Mouse (Mus musculus) CH12.LX (cell line): ENCODE data around the gene Tubb1. TPM values are rescaled to one million over a fixed set of nuclear protein-coding genes. Genes with fewer than 3 reads are reported as not detected.

ENCODE experiments used
- DNase-seq: peaks from one replicate; pipeline ENCODE4 v3.0.0-alpha.2; 2013; ENCODE audit errors: extremely low read depth
- H3K27ac ChIP-seq: 2 replicates; pipeline ENCODE4 v1.5.1; 2012; ENCODE audit warnings: low read depth, mild to moderate bottlenecking, control low read depth, moderate library complexity; ENCODE audit not compliant: insufficient read depth
- H3K27me3 ChIP-seq: replicated peaks from 2 replicates; pipeline ENCODE3; 2012; ENCODE audit warnings: inconsistent platforms
- H3K36me3 ChIP-seq, 2 experiments: replicated peaks in 1 of 2; 2 replicates each; pipeline versions ENCODE3 to v1.6.1; 2012; ENCODE audit warnings: inconsistent platforms in 1 of 2, low read length in 1 of 2, mild to moderate bottlenecking in 1 of 2, mixed read lengths in 1 of 2, moderate library complexity in 1 of 2; ENCODE audit not compliant: control insufficient read depth in 1 of 2, insufficient read depth in 1 of 2
- H3K4me1 ChIP-seq, 2 experiments: 2 replicates each; pipeline ENCODE4 v1.6.1; 2012; ENCODE audit warnings: inconsistent platforms in 1 of 2, moderate library complexity in 1 of 2; ENCODE audit not compliant: insufficient read depth in 2 of 2, control insufficient read depth in 1 of 2
- H3K4me2 ChIP-seq: 2 replicates; pipeline ENCODE4 v1.6.1; 2012; ENCODE audit warnings: low read depth, mild to moderate bottlenecking, control low read depth; ENCODE audit not compliant: poor library complexity, insufficient read depth, severe bottlenecking
- H3K4me3 ChIP-seq, 3 experiments: fragments of 150-350 bp in 1 of 3; sonication (generic) in 1 of 3; replicated peaks in 1 of 3; 2 replicates each; pipeline versions ENCODE3 to v1.5.1; 2011 to 2012; ENCODE audit warnings: low read depth in 2 of 3, low read length in 2 of 3, mild to moderate bottlenecking in 2 of 3, moderate library complexity in 2 of 3, control low read depth in 1 of 3, improper control_type of control experiment in 1 of 3, inconsistent platforms in 1 of 3, mixed read lengths in 1 of 3; ENCODE audit not compliant: poor library complexity in 1 of 3
- H3K79me2 ChIP-seq: replicated peaks from 2 replicates; pipeline ENCODE4 v1.6.1; 2012; ENCODE audit warnings: mild to moderate bottlenecking, moderate library complexity; ENCODE audit not compliant: control insufficient read depth, poor library complexity, insufficient read depth, severe bottlenecking; ENCODE audit errors: extremely low read depth
- H3K9ac ChIP-seq: 2 replicates; pipeline ENCODE4 v1.6.1; 2012; ENCODE audit warnings: low read depth, mild to moderate bottlenecking, control low read depth, moderate library complexity; ENCODE audit not compliant: insufficient read depth
- H3K9me3 ChIP-seq: replicated peaks from 2 replicates; pipeline ENCODE3; 2012; ENCODE audit warnings: low read length, inconsistent platforms, mixed read lengths
- BHLHE40 ChIP-seq: IDR thresholded peaks from 2 replicates; pipeline ENCODE4 v1.6.1; 2011; ENCODE audit warnings: mild to moderate bottlenecking, low read depth, low read length, improper control_type of control experiment
- CHD2 ChIP-seq: IDR thresholded peaks from 2 replicates; pipeline ENCODE4 v1.6.1; 2011; ENCODE audit warnings: low read length, improper control_type of control experiment
- CTCF ChIP-seq, 2 experiments: IDR thresholded peaks in 1 of 2; conservative IDR thresholded peaks in 1 of 2; 2 replicates each; pipeline ENCODE4 v1.5.1; 2011 to 2012; ENCODE audit warnings: low read depth in 2 of 2, low read length in 2 of 2, improper control_type of control experiment in 1 of 2, inconsistent platforms in 1 of 2, mild to moderate bottlenecking in 1 of 2, moderate library complexity in 1 of 2
- E2F4 ChIP-seq: IDR thresholded peaks from 2 replicates; pipeline ENCODE4 v1.6.1; 2011; ENCODE audit warnings: low read depth, low read length, improper control_type of control experiment; ENCODE audit not compliant: insufficient replicate concordance
- ELF1 ChIP-seq: IDR thresholded peaks from 2 replicates; pipeline ENCODE4 v1.6.1; 2014; ENCODE audit warnings: low read depth, mild to moderate bottlenecking, inconsistent platforms, low read length, improper control_type of control experiment
- EP300 ChIP-seq: IDR thresholded peaks from 2 replicates; pipeline ENCODE4 v1.6.1; 2011; ENCODE audit warnings: low read length, improper control_type of control experiment
- ETS1 ChIP-seq: conservative IDR thresholded peaks from 2 replicates; pipeline ENCODE4 v1.6.1; 2012; ENCODE audit warnings: low read depth, mild to moderate bottlenecking, inconsistent platforms, low read length, improper control_type of control experiment, moderate library complexity
- GABPA ChIP-seq: IDR thresholded peaks from 2 replicates; pipeline ENCODE4 v1.6.1; 2012; ENCODE audit warnings: low read depth, low read length, improper control_type of control experiment, inconsistent platforms; ENCODE audit not compliant: insufficient replicate concordance
- IRF4 ChIP-seq: IDR thresholded peaks from 2 replicates; pipeline ENCODE4 v1.6.1; 2014; ENCODE audit warnings: low read depth, mild to moderate bottlenecking, inconsistent platforms, low read length, improper control_type of control experiment
- JUN ChIP-seq: IDR thresholded peaks from 2 replicates; pipeline ENCODE4 v1.6.1; 2011; ENCODE audit warnings: low read depth, mild to moderate bottlenecking, low read length, improper control_type of control experiment, moderate library complexity; ENCODE audit not compliant: insufficient read depth
- KAT2A ChIP-seq: IDR thresholded peaks from 2 replicates; pipeline ENCODE4 v1.6.1; 2012; ENCODE audit warnings: low read length, improper control_type of control experiment, inconsistent platforms; ENCODE audit not compliant: insufficient replicate concordance
- MAFK ChIP-seq: IDR thresholded peaks from 2 replicates; pipeline ENCODE4 v1.6.1; 2011; ENCODE audit warnings: low read length, improper control_type of control experiment; ENCODE audit not compliant: insufficient replicate concordance
- MAX ChIP-seq: IDR thresholded peaks from 2 replicates; pipeline ENCODE4 v1.6.1; 2011; ENCODE audit warnings: low read length, improper control_type of control experiment
- MAZ ChIP-seq: IDR thresholded peaks from 2 replicates; pipeline ENCODE4 v1.6.1; 2012; ENCODE audit warnings: low read depth, mild to moderate bottlenecking, inconsistent platforms, low read length, improper control_type of control experiment, moderate library complexity
- MEF2A ChIP-seq: IDR thresholded peaks from 2 replicates; pipeline ENCODE4 v1.6.1; 2014; ENCODE audit warnings: low read depth, mild to moderate bottlenecking, inconsistent platforms, low read length, improper control_type of control experiment, borderline replicate concordance
- NRF1 ChIP-seq: IDR thresholded peaks from 2 replicates; pipeline ENCODE4 v1.6.1; 2014; ENCODE audit warnings: low read depth, mild to moderate bottlenecking, inconsistent platforms, low read length, improper control_type of control experiment, moderate library complexity
- PAX5 ChIP-seq: IDR thresholded peaks from 2 replicates; pipeline ENCODE4 v1.6.1; 2012; ENCODE audit warnings: low read length, inconsistent platforms, mixed read lengths
- POLR2AphosphoS2 ChIP-seq: IDR thresholded peaks from 2 replicates; pipeline ENCODE4 v1.6.1; 2011; ENCODE audit warnings: low read depth, low read length, improper control_type of control experiment
- RCOR1 ChIP-seq: conservative IDR thresholded peaks from 2 replicates; pipeline ENCODE4 v1.6.1; 2012; ENCODE audit warnings: low read depth, mild to moderate bottlenecking, inconsistent platforms, low read length, improper control_type of control experiment
- TBP ChIP-seq: conservative IDR thresholded peaks from 2 replicates; pipeline ENCODE4 v1.6.1; 2011; ENCODE audit warnings: low read depth, low read length, improper control_type of control experiment
- TCF12 ChIP-seq: IDR thresholded peaks from 2 replicates; pipeline ENCODE4 v1.6.1; 2014; ENCODE audit warnings: low read depth, mild to moderate bottlenecking, inconsistent platforms, low read length, improper control_type of control experiment
- UBTF ChIP-seq: IDR thresholded peaks from 2 replicates; pipeline ENCODE4 v1.6.1; 2012; ENCODE audit warnings: low read depth, mild to moderate bottlenecking, inconsistent platforms, low read length, improper control_type of control experiment, moderate library complexity
- USF1 ChIP-seq: IDR thresholded peaks from 2 replicates; pipeline ENCODE4 v1.6.1; 2014; ENCODE audit warnings: low read depth, mild to moderate bottlenecking, inconsistent platforms, low read length, improper control_type of control experiment
- USF2 ChIP-seq: conservative IDR thresholded peaks from 2 replicates; pipeline ENCODE4 v1.6.1; 2011; ENCODE audit warnings: low read depth, low read length, improper control_type of control experiment
- ZC3H11A ChIP-seq: IDR thresholded peaks from 2 replicates; pipeline ENCODE4 v1.6.1; 2012; ENCODE audit warnings: low read depth, mild to moderate bottlenecking, inconsistent platforms, low read length, improper control_type of control experiment
- ZKSCAN1 ChIP-seq: IDR thresholded peaks from 2 replicates; pipeline ENCODE4 v1.6.1; 2012; ENCODE audit warnings: low read depth, inconsistent platforms, low read length, improper control_type of control experiment, borderline replicate concordance
- ZNF384 ChIP-seq: IDR thresholded peaks from 2 replicates; pipeline ENCODE4 v1.6.1; 2012; ENCODE audit warnings: low read depth, low read length, improper control_type of control experiment, inconsistent platforms
- dilution Hi-C: fragments of 300-500 bp; cut with MboI; formaldehyde crosslinking; loops from 2 replicates; pipeline ENCODE4 v1.14.3; 2020; ENCODE audit warnings: low sequenced_read_pairs; ENCODE audit not compliant: extremely low pct_unique_long_range_greater_than_20kb, extremely low pct_ligation_motif_present
- in situ Hi-C: fragments of 300-500 bp; cut with MboI; formaldehyde crosslinking; loops from 3 replicates; pipeline ENCODE4 v1.14.3; 2019; ENCODE audit warnings: low sequenced_read_pairs, low pct_ligation_motif_present, low pct_unique_long_range_greater_than_20kb, mixed read lengths
- polyA plus RNA-seq: library from polyadenylated mRNA; unstranded; fragments of >175 nt; gene quantifications from 2 replicates; pipeline ENCODE4 v1.2.1, GENCODE M21; 2012; ENCODE audit warnings: low read depth; ENCODE audit not compliant: insufficient read length
- total RNA-seq, 2 experiments: library from RNA; depleted of rRNA; stranded (reverse); fragments of 300-350 nt in 1 of 2; fragments of >200 nt in 1 of 2; gene quantifications; 2 replicates each; pipeline ENCODE4 v1.2.3; 2012 to 2014

Gene Tubb1
- total and polyA plus RNA-seq, 3 experiments = not detected

DNA sequence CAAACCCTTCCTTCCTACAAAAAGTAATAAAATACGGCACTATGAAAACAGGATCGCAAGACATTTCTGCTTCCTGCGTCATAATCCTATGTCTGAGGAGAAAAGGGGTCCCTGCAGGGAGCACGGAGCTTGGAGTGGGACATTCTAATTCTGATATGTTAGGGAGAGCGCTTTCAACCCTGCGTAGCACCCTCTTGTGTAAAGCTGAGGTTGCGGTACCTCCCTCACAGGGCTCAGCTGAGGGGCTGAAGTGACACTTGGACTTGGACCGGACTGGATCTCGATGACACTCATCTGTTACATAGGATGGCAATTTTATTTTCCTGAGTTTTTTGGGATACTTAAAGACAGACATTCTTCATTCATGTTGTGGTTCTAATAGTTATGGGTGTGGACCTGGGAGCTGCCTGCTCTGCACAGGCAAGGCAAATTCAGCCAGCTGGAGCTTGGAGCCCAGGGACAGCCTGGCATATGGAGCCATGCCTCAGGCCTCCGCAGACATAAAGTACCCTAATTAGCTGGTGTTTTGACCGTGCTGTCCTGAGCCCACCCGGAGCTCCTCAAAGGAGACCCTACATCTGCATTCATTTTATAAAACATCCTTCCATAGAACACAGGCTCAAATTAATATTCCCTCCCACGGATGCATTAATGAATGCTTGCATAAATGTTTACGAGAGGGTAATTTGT is 50.5 kb downstream of the Tubb1 start:
- TF ChIP-seq EP300 (no peak), CHD2 (no peak), ETS1 (no peak), TBP (no peak), UBTF (no peak), JUN (no peak), ELF1 (no peak), MEF2A (no peak), E2F4 (no peak), MAZ (no peak), ZKSCAN1 (no peak), USF1 (no peak), MAFK (no peak), ZNF384 (no peak), PAX5 (no peak), RCOR1 (no peak)
- in situ Hi-C loops (no loop called here), dilution Hi-C loops (no loop called here)
- H3K36me3 ChIP-seq = no peaks in the 10 kb centered on the region
- H3K4me2 ChIP-seq = no peak overlapping the region
- peaks cover 2 to 10% of the 10 kb centered on the region in 2 experiments for H3K4me1 ChIP-seq
- no peaks in the 10 kb centered on the region for H3K9me3 ChIP-seq
- no peak for DNase-seq
- H3K27me3 ChIP-seq = no peaks in the 10 kb centered on the region
- H3K79me2 ChIP-seq = no peaks in the 10 kb centered on the region
- no peak overlapping the region for H3K9ac ChIP-seq
- H3K27ac ChIP-seq = no peak overlapping the region
- H3K4me3 ChIP-seq = no peak overlapping the region

DNA sequence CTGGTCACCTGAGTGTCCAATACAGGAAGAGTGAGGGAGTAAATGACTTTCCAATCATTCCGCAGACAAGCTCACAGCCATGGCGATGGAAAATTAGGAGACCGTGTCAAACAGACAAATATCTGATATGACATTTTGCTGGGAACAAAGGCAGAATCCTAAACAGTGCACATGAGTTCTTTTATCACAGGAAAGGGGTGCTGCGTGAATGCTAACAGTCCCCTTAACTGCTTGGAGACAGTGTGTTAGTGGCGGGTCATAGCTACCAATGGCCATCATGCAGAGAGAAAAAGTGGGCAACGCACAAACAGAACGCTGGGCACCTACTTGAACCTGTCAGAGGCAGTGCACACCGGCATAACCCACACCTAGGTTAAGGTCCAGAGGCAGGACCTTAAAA is 51.0 kb downstream of the Tubb1 start:
- in situ Hi-C loops = no loop called here
- dilution Hi-C loops = no loop called here

More for the DNA sequence above, 51.0 kb downstream of the Tubb1 start:
- Histone ChIP-seq H3K36me3 (no peaks in the 10 kb centered on the region), H3K4me3 (no peak overlapping the region), H3K4me2 (no peak overlapping the region), H3K27ac (no peak overlapping the region), H3K79me2 (no peaks in the 10 kb centered on the region), H3K9ac (no peak overlapping the region), H3K4me1 (peaks cover 2 to 10% of the 10 kb centered on the region in 2 experiments), H3K9me3 (no peaks in the 10 kb centered on the region), H3K27me3 (no peaks in the 10 kb centered on the region)
- TF ChIP-seq CTCF (conservative IDR thresholded peaks at IDR 0.05 in 1 of 2, IDR thresholded peaks at IDR 0.05 in 1 of 2; ENCODE audit: low read depth in 2 of 2, low read length in 2 of 2) = no peak
- no peak for TF ChIP-seq USF2
- TF ChIP-seq NRF1 = no peak
- no peak for TF ChIP-seq KAT2A
- no peak for TF ChIP-seq TCF12
- no peak for TF ChIP-seq BHLHE40
- no peak for TF ChIP-seq POLR2AphosphoS2
- TF ChIP-seq MAX = no peak
- no peak for TF ChIP-seq MEF2A
- no peak for TF ChIP-seq ELF1
- TF ChIP-seq ZC3H11A = no peak
- TF ChIP-seq MAFK = no peak
- no peak for TF ChIP-seq ZNF384
- TF ChIP-seq ZKSCAN1 = no peak
- TF ChIP-seq GABPA = no peak
- TF ChIP-seq IRF4 = no peak
- DNase-seq = no peak
